Mouse (Mus musculus) activated CD4-positive, CD25-positive, alpha-beta regulatory T cell, adult 4 months (primary cell): ENCODE measurements around the gene Pcsk4. TPM values are rescaled to one million over a fixed set of nuclear protein-coding genes. Genes with fewer than 3 reads are reported as not detected.

Experiments
- polyA plus RNA-seq, 2 experiments: library from polyadenylated mRNA; unstranded; fragments of 100-300 nt; shearing (Covaris generic); gene quantifications; one replicate each; pipeline ENCODE4 v1.2.1; 2017

The Pcsk4 gene
- polyA plus RNA-seq, 2 experiments from 2014 or later, result 6.7 to 11.9 TPM

Other genes starting within 250 kb of the Pcsk4 start
- gene Sbno2, start 223.9 kb downstream of the Pcsk4 start, polyA plus RNA-seq, result 10 to 100 TPM; 26.8 to 32.5 TPM
- 10 to 100 TPM; 22.1 to 25.4 TPM for gene Stk11, start 213.7 kb downstream of the Pcsk4 start, polyA plus RNA-seq
- 100 to 1,000 TPM; 338 to 428 TPM for gene Atp5d, start 190.9 kb downstream of the Pcsk4 start, polyA plus RNA-seq
- gene Cbarp, start 188.7 kb downstream of the Pcsk4 start, polyA plus RNA-seq, result under 1 TPM; 0.74 to 0.96 TPM
- gene Midn, start 181.2 kb downstream of the Pcsk4 start, polyA plus RNA-seq, result 1 to 10 TPM; 7.3 to 9.2 TPM
- 100 to 1,000 TPM; 132 to 177 TPM for gene Cirbp, start 163.5 kb downstream of the Pcsk4 start, polyA plus RNA-seq
- 10 to 100 TPM; 18.0 to 22.7 TPM for gene 1600002K03Rik, start 156.6 kb downstream of the Pcsk4 start, polyA plus RNA-seq
- gene Efna2, start 150.0 kb downstream of the Pcsk4 start, polyA plus RNA-seq, result not detected
- gene Mum1, start 103.1 kb downstream of the Pcsk4 start, polyA plus RNA-seq, result 10 to 100 TPM; 59.5 to 75.7 TPM
- 100 to 1,000 TPM; 205 to 250 TPM for gene Ndufs7, start 80.4 kb downstream of the Pcsk4 start, polyA plus RNA-seq
- under 1 TPM in 1 of 2 experiments, not detected in 1; 0.34 TPM for gene Gamt, start 68.5 kb downstream of the Pcsk4 start, polyA plus RNA-seq
- 10 to 100 TPM; 15.4 to 19.6 TPM for gene Dazap1, start 68.0 kb downstream of the Pcsk4 start, polyA plus RNA-seq
- gene Rps15, start 37.0 kb downstream of the Pcsk4 start, polyA plus RNA-seq, result 1,000 to 10,000 TPM; 1,256 to 1,612 TPM
- gene Apc2, start 33.5 kb downstream of the Pcsk4 start, polyA plus RNA-seq, result under 1 TPM in 1 of 2 experiments, not detected in 1; 0.82 TPM
- 10 to 100 TPM; 44.0 to 54.5 TPM for gene 2310011J03Rik, start 9.0 kb downstream of the Pcsk4 start, polyA plus RNA-seq
- gene Reep6, start 455 bp upstream of the Pcsk4 start, polyA plus RNA-seq, result not detected
- gene Adamtsl5, start 18.9 kb upstream of the Pcsk4 start, polyA plus RNA-seq, result not detected
- not detected for gene Plk5, start 27.0 kb upstream of the Pcsk4 start, polyA plus RNA-seq
- gene Mex3d, start 58.2 kb upstream of the Pcsk4 start, polyA plus RNA-seq, result 1 to 10 TPM in 1 of 2 experiments, under 1 TPM in 1; 0.62 to 1.2 TPM
- 10 to 100 TPM; 23.6 to 32.0 TPM for gene Mbd3, start 70.1 kb upstream of the Pcsk4 start, polyA plus RNA-seq
- gene Uqcr11, start 77.3 kb upstream of the Pcsk4 start, polyA plus RNA-seq, result 100 to 1,000 TPM; 327 to 363 TPM
- gene Tcf3, start 104.1 kb upstream of the Pcsk4 start, polyA plus RNA-seq, result 10 to 100 TPM in 1 of 2 experiments, 1 to 10 TPM in 1; 9.3 to 10.7 TPM
- not detected for gene Onecut3, start 165.3 kb upstream of the Pcsk4 start, polyA plus RNA-seq
- not detected for gene Atp8b3, start 209.6 kb upstream of the Pcsk4 start, polyA plus RNA-seq
- 10 to 100 TPM; 13.0 to 13.4 TPM for gene Rexo1, start 232.1 kb upstream of the Pcsk4 start, polyA plus RNA-seq
- 1 to 10 TPM; 5.2 to 8.1 TPM for gene Klf16, start 247.8 kb upstream of the Pcsk4 start, polyA plus RNA-seq